Mouse (Mus musculus): Measurements from ENCODE around the gene Tubb4b. TPM values are rescaled to one million over a fixed set of nuclear protein-coding genes. Genes with fewer than 3 reads are reported as not detected.
"Not testable (repeated sequence)": the region's sequence is repeated elsewhere in the genome, so short reads cannot be mapped to it uniquely, and the experiment has no call there.

The Tubb4b gene
- total and polyA plus RNA-seq, 2 experiments from 2014 or later, result 568 to 827 TPM

- H3K4me2 ChIP-seq (ENCODE audit: low read depth, low read length), result peak within 1 kb of the TSS; percentile 76
- H3K9ac ChIP-seq (replicated peaks; ENCODE audit: low read length), result peak within 1 kb of the TSS; percentile 66
- peak; percentile 97 for ATAC-seq
- peak; percentile 98 for DNase-seq (ENCODE audit: low spot score)
- H3K4me1 ChIP-seq (ENCODE audit: insufficient read depth, low read length), result peaks cover 38% of the 10 kb centered on the region
- under 1% methylated on average over 39 of the region's 39 CpGs for WGBS
- TF ChIP-seq CTCF (IDR thresholded peaks at IDR 0.05; ENCODE audit: low read depth), result no peak; the same call in 1 of the 2 replicates
- H3K36me3 ChIP-seq (ENCODE audit: insufficient read depth, low read length), result no peaks in the 10 kb centered on the region
- no peaks in the 10 kb centered on the region for H3K9me3 ChIP-seq (ENCODE audit: low read length)
- peak within 1 kb of the TSS; percentile 60 for H3K4me3 ChIP-seq (ENCODE audit: low read length)
- H3K27me3 ChIP-seq (ENCODE audit: insufficient read depth, low read length), result no peaks in the 10 kb centered on the region
- peak within 1 kb of the TSS; percentile 79 for H3K27ac ChIP-seq
Observed at GRCm38 (mm10) chr2:25262291-25262767, 37.8 kb upstream of the Tubb4b start, which contains the start of gene Tprn. TSS of gene Tprn (plus strand) at chr2:25262618.

GRCm38 (mm10) chr2:25261870-25262269, 37.4 kb upstream of the Tubb4b start:
- WGBS, result 43% methylated on average over 11 of the region's 12 CpGs
- no peak for TF ChIP-seq CTCF (IDR thresholded peaks at IDR 0.05; ENCODE audit: low read depth)
- H3K9me3 ChIP-seq (ENCODE audit: low read length), result no peaks in the 10 kb centered on the region
- ATAC-seq (no peak), DNase-seq (ENCODE audit: low spot score) (no peak)
- peak overlapping the region; percentile 28; the same call in 1 of the 2 replicates for H3K9ac ChIP-seq (replicated peaks; ENCODE audit: low read length)
- peak overlapping the region; percentile 79 for H3K27ac ChIP-seq
- H3K4me2 ChIP-seq (ENCODE audit: low read depth, low read length), result peak overlapping the region; percentile 76
- H3K36me3 ChIP-seq (ENCODE audit: insufficient read depth, low read length), result no peaks in the 10 kb centered on the region
- H3K4me1 ChIP-seq (ENCODE audit: insufficient read depth, low read length), result peaks cover 33% of the 10 kb centered on the region
- H3K4me3 ChIP-seq (ENCODE audit: low read length), result peak overlapping the region; percentile 60
- H3K27me3 ChIP-seq (ENCODE audit: insufficient read depth, low read length), result no peaks in the 10 kb centered on the region

- no peaks in the 10 kb centered on the region for H3K9me3 ChIP-seq (ENCODE audit: low read length)
- H3K36me3 ChIP-seq (ENCODE audit: insufficient read depth, low read length), result no peaks in the 10 kb centered on the region
- H3K4me1 ChIP-seq (ENCODE audit: insufficient read depth, low read length), result peaks cover 18% of the 10 kb centered on the region
- H3K9ac ChIP-seq (replicated peaks; ENCODE audit: low read length), result no peak overlapping the region
- DNase-seq (ENCODE audit: low spot score), result no peak
- TF ChIP-seq CTCF (IDR thresholded peaks at IDR 0.05; ENCODE audit: low read depth), result peak; percentile 60
- WGBS, result 67% methylated on average over 2 of the region's 2 CpGs
- H3K27me3 ChIP-seq (ENCODE audit: insufficient read depth, low read length), result no peaks in the 10 kb centered on the region
- no peak overlapping the region for H3K27ac ChIP-seq
- no peak for ATAC-seq
- no peak overlapping the region for H3K4me3 ChIP-seq (ENCODE audit: low read length)
- no peak overlapping the region for H3K4me2 ChIP-seq (ENCODE audit: low read depth, low read length)
Observed at GRCm38 (mm10) chr2:25258887-25259286, 34.4 kb upstream of the Tubb4b start.

- not testable (repeated sequence) for H3K4me3 ChIP-seq (ENCODE audit: low read length); H3K36me3 ChIP-seq (ENCODE audit: insufficient read depth, low read length); H3K9me3 ChIP-seq (ENCODE audit: low read length); H3K4me2 ChIP-seq (ENCODE audit: low read depth, low read length); DNase-seq (ENCODE audit: low spot score); ATAC-seq; H3K27me3 ChIP-seq (ENCODE audit: insufficient read depth, low read length); H3K9ac ChIP-seq (replicated peaks; ENCODE audit: low read length); H3K27ac ChIP-seq
- peaks cover 13% of the 10 kb centered on the region for H3K4me1 ChIP-seq (ENCODE audit: insufficient read depth, low read length)
- WGBS, result 87% methylated on average over 5 of the region's 5 CpGs
Observed at GRCm38 (mm10) chr2:25257250-25257649, 32.7 kb upstream of the Tubb4b start.

- TF ChIP-seq CTCF (IDR thresholded peaks at IDR 0.05; ENCODE audit: low read depth), result peak; percentile 44
Observed at GRCm38 (mm10) chr2:25256443-25257109, 32.1 kb upstream of the Tubb4b start.

GRCm38 (mm10) chr2:25255284-25255779, 30.8 kb upstream of the Tubb4b start, which contains the start of gene Tmem203:
TSS of gene Tmem203 (plus strand) at chr2:25255439.
- peak within 1 kb of the TSS; percentile 84 for H3K27ac ChIP-seq
- H3K36me3 ChIP-seq (ENCODE audit: insufficient read depth, low read length), result peaks cover 10% of the 10 kb centered on the region; the same call in 1 of the 2 replicates
- H3K27me3 ChIP-seq (ENCODE audit: insufficient read depth, low read length), result no peaks in the 10 kb centered on the region
- WGBS, result 0% methylated on average over 39 of the region's 39 CpGs
- peak within 1 kb of the TSS; percentile 79 for H3K9ac ChIP-seq (replicated peaks; ENCODE audit: low read length)
- H3K9me3 ChIP-seq (ENCODE audit: low read length), result no peaks in the 10 kb centered on the region
- peaks cover 13% of the 10 kb centered on the region for H3K4me1 ChIP-seq (ENCODE audit: insufficient read depth, low read length)
- TF ChIP-seq CTCF (IDR thresholded peaks at IDR 0.05; ENCODE audit: low read depth), result no peak
- DNase-seq (ENCODE audit: low spot score) (peak; percentile 94), ATAC-seq (peak; percentile 91)
- peak within 1 kb of the TSS; percentile 76 for H3K4me2 ChIP-seq (ENCODE audit: low read depth, low read length)
- H3K4me3 ChIP-seq (ENCODE audit: low read length), result peak within 1 kb of the TSS; percentile 89

More at GRCm38 (mm10) chr2:25256443-25257109, 32.1 kb upstream of the Tubb4b start:
- H3K4me2 ChIP-seq (ENCODE audit: low read depth, low read length), result peak overlapping the region; percentile 76
- not testable (repeated sequence) for H3K27me3 ChIP-seq (ENCODE audit: insufficient read depth, low read length); H3K36me3 ChIP-seq (ENCODE audit: insufficient read depth, low read length); DNase-seq (ENCODE audit: low spot score); H3K27ac ChIP-seq; H3K9me3 ChIP-seq (ENCODE audit: low read length); ATAC-seq
- 57% methylated on average over 11 of the region's 12 CpGs for whole genome bisulfite sequencing
- H3K9ac ChIP-seq (replicated peaks; ENCODE audit: low read length), result peak overlapping the region; percentile 79
- H3K4me3 ChIP-seq (ENCODE audit: low read length), result peak overlapping the region; percentile 89
- H3K4me1 ChIP-seq (ENCODE audit: insufficient read depth, low read length), result peaks cover 13% of the 10 kb centered on the region
